Mouse (Mus musculus) cerebellum, postnatal 10 days (tissue): ENCODE data around the gene Ulk1.
"Not testable (repeated sequence)": the region's sequence is repeated elsewhere in the genome, so short reads cannot be mapped to it uniquely, and the experiment has no call there.

Experiments used
- DNase-seq, 2 experiments: peaks; one replicate each; pipeline ENCODE4 v3.0.0; 2021; ENCODE audit warnings: mixed read lengths in 2 of 2

Gene Ulk1

DNA sequence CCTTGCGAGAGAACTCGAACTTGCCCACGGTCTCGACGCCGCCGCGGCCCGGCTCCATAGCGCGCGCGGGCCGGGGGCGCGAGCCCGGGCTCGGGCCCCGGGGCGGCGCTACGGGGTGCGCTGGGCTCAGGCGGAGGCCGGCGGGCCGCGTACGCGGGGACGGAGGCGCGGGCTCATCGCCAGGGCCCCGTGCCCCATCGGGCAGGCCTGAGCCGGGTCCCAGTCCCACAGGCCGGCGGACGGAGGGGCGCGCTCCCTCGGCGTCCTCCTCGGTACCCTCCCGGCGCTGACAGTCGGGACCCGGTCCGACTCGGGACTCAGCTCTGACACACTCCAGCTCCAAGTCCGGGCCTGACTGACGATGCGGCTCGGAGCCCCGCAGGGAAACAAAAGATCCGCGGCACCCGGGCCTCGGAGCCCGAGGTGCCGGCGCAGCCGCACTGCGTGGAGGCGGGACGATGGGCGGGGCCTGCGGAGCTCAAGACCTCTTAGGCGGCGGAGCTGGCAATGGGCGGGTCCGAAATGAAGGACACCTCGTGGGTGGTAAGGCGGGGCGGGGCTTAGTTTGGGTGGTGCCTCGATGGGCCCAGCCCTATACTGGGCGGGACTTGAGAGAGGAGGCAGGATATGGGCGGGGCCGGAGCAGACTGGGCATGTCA is at the start of gene Ulk1:
Ulk1 (minus strand) TSS at position 431 of the 659 bp plus-strand sequence.
- peak; percentile 100 for DNase-seq

DNA sequence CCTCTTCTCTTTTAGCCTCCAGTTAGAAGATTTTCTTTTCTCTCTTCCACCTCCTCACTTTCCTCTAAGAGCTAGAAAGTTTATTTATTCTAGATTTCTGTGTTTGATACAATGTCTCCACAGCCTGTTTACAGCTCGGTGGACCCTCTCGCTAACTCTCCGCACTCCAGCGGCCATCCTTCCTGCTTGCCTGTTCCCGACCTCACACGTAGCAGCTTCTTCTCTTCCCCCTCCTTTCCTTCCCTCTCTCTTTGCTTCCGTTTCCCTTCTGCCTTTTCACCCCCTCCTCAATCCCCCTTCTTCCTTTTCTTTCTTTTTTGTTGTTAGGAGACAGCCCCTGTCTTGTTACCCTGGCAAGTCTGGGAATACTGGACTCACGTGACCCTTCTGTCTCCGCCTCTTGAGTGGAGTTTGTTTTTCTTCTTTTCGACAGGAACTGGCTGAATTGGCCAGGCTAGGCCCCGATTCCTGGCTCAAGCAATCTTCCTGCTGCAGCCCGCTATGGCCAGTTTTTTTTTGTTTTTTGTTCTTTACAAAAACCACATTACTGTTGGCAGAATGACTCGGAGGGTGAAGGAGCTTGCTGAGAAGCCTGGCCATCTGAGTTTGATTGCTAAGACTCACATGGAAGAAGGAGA is 49.2 kb upstream of the Ulk1 start:
- DNase-seq: peak; percentile 23 to 32

DNA sequence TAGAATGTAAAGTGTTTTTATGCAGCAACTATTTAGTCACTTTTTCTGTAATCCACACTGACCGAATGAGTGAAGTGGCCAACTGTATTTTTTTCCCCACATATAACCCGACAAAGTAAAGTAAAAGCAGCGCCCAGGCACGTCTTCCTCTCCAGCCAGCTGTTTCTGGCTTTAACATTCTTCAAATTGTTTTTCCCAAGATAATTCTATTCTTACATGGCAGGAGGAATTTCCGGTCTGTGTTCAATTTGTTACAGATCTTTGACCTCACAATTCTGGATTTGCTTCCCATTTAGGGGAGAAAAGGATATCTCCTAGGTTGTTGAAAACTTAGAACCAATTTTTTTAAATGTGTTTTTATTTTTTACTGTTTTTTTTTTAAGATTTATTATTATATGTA is 47.2 kb upstream of the Ulk1 start:
- no peak for DNase-seq

DNA sequence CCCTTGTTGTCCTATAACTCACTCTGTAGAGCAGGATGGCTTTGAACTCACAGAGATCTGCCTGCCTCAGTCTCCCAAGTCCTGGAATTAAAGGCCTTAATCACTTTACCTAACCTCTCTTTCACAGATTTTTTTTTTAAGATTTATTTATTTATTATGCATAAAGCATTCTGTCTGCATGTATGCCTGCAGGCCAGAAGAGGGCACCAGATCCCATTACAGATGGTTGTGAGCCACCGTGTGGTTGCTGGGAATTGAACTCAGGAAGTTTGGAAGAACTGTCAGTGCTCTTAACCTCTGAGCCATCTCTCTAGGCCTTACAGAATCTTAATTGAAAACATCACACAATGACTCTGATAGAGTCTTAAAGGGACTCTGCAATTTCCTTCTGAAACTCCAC is 43.1 kb upstream of the Ulk1 start:
- no peak for DNase-seq

DNA sequence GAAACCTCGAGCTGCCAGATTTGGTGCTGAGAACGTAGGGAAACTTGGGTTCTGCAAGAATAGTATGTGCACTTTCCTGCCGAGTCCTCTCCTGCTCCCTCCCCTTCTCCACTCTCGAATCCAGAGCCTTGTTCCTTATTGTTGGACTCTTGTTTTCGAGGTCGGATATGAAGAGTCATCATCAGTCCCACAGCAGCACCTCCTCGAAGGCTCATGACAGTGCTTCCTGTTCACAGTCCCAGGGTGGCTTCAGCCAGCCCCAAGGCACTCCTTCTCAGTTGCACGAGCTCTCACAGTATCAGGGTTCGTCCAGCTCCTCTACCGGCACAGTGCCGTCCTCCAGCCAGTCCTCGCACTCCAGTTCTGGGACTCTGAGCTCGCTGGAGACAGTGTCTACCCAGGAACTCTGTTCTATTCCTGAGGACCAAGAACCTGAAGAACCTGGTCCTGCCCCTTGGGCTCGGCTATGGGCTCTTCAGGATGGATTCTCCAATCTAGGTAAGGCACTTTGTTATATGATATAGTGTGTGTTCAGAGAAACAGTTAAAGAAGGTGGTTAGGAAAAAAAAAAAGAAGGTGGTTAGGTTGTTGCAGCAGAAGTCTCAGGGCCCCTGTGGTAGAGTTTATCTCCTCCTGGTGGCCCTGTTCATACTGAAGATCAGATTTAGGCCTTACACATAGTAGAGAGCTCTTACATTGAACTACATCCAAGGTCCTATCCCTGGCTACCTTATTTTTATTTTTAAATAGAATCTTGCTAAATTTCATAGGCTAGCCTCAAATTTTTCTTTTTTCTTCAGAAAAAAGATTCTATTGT is 31.4 kb upstream of the Ulk1 start:
- no peak for DNase-seq

DNA sequence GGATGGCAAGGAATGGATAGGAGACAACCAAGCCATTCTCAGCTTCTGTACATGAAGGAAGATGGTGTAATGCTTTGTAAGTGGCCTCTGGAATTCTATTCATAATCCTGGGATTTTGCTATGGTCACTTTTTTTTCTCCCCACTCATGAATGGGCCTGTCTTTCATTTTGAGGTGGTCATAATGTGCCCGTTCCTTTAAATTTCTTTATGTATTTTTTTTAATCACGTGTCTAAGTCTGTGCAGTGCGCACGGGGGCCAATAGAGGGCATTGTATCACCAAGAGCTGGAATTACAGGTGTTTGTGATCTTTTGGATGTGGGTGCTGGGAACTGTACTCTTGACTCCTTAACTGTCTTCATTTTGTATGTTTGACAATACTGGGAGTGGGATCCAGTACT is 30.6 kb upstream of the Ulk1 start:
- DNase-seq: peak; percentile 58 to 72

DNA sequence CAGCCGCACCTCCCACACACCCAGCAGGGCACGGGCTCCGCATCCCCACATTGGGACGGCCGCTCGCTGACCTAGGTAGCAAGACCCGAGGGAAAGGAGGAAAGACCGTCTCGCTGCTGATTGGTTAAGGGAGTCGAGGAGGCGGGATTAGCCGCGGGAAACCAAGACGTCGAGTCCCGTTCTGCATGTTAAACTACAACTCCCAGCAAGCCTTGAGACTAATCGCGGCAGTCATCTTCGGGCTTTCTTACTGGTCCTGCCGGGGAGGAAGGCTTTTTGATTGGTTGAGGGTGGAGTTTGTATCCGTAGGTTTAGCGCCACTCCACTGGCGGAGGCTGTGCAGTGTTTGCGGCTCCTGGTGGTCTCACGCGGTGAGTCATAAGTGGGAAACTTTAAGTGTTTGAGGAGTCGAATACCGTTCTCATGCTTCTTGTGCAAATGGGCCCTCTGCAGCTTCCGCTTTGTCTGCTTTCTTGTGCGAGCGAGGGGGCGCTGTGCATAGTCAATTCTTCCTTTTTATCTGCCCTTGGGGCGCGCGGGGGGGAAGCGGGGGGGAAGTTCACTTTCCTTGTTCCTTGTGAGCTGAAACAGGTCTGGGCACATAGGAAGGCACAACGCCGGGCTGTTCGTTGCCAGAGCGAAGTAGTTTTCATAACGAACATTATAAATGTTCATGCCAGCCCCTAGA is 29.9 kb upstream of the Ulk1 start, which contains the start of the genes Hscb and Chek2:
Hscb (minus strand) TSS at position 100 of the 688 bp plus-strand sequence.
Chek2 (plus strand) TSS at position 302 of the 688 bp plus-strand sequence.
- peak; percentile 98 for DNase-seq

DNA sequence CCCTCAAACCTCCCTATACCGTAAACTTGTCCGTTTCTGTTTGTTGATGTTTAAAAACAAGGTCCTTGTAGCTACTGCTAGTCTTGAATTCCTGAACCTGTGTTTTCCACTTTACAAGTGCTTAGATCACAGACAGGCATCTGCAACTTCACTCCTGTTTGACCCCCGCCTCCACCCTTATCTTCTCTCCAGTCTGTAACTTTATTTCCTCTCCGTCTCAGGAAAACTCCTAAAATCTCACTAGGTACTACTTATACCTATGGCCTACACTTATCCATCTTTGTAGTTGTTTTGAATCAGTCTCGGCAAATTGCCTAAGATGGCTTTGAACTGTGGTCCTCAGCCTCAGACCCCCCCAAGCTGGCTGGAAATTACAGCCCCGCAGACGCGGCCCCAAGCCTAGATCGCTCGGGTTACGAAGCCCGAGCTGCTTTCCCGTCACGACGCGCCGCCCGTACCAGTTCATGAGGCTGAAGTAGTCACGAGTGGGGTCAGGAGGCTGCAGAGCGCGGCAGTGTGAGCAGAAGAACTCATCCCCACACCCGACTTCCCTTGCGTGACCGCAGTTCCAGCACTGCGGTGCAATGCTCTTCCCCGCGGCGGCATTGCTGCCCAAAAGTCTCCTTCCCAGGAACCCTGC is 29.3 kb upstream of the Ulk1 start:
- DNase-seq: no peak

DNA sequence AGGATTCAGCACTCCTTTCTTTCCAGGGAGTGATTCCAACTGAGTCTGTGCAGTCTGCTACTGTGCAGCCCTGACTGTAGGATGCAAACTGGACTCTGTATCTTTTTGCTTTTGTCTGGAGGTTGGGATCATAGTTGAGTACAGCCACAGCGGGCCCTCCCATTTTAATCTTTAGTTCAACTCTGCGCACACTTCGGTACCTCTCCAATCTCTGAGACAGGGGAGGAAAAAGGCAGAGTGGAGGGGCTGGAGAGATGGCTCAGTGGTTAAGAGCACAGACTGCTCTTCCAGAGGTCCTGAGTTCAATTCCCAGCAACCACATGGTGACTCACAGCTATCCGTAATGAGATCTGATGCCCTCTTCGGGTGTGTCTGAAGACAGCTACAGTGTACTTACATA is 28.1 kb upstream of the Ulk1 start:
- DNase-seq: not testable (repeated sequence)

DNA sequence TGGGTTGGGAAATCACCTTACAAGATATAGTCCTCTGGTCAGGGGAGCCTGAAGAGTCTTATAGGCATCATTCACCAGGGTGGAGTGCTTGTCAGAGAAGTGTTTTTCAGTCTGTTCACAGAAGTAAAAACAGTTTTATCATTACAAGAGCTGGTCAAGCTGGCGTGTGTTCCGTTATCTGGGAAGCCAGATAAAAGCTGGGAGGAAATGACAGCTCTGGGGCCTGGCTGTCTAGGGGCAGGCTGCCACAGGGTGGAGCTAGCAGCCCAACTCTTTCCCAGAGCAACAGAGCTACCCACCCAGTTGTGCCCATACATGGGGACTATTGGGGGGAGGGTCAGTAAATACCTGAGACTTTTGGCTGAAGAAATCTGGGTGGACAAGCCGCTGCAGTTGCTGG is 26.1 kb upstream of the Ulk1 start:
- peak; percentile 70 to 75 for DNase-seq

DNA sequence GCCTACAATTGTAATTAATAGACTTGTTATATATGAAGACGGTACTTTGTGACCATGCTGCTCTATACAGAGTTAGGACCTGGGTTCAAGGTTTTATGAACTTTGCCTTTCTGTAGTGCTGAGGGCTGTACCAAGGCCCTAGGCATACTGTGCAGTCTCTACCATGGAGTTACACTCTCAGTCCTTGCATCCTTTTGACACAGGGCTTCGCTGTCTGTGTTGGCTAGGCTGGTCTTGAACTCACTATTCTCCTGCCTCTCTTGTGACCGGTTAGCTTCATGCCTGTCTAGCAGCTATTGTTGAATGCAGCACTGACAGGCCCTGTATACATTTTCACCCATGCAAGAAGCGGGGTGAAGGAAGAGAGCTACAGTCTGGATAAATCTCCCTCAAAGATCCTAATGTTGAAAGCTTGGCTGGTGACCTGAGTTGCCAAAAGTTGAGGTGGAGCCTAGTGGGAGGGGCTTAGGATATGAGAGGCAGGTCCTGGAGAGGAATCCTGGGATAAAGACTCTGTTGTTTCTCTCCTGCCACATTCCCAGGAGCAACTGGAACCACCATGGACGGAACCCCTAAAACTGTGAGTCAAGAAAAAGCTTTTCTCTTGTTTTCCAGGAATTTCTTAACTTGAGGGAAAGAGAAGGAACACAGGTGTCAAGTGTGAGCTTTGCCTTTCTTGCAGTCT is 21.3 kb upstream of the Ulk1 start:
- no peak for DNase-seq

DNA sequence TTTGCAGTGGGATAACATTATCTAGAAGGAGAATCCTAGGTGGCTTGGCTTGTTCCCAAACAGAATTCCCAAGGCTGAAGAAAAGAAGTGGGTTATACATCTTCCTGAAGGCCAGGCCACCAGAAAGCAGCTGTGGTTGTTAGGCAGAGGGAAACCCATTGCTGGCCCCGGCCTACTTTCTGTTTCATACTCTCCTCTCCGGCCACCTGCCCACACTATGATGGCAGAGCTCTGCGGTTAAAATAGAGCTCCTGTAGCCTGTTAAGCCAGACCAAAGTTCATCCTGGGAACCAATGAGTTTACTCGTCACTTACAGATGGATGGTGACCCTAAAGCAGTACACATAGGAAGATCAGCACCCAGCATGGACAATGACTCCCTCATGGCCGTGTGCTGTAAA is 17.7 kb upstream of the Ulk1 start:
- DNase-seq: no peak

DNA sequence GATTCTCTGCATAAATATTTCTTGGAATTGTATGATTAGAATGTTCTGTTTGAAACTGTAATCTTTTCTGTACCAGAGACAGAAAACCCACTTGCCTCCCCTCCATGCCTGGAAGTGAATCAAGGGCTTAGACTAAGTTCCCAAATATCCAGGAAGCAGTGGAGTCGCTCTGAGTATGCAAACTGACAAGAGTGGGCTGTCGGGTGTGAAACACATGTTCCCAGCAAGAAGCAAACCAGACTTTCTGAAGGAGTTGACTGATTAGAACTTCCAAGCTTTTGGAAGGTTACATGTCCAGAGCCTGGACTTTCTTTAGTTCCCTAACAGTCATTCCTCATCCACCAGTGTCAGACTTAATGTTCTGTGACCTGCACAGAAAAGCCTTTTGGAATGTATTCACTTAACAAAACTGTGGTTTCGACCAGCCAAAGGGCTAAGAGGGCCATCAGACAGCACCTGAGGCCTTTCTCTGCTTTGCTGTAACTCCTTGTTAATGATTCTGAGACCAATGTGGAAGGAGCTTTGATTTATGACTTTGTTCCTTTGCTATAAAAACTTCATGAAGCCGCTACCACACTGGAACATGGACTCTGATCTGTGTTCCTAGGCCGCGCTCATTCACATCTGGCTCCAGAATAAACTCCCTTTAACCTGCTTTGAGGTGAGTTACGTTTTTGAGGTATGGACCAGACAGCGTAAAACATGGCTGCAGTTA is 17.0 kb upstream of the Ulk1 start:
- no peak for DNase-seq

DNA sequence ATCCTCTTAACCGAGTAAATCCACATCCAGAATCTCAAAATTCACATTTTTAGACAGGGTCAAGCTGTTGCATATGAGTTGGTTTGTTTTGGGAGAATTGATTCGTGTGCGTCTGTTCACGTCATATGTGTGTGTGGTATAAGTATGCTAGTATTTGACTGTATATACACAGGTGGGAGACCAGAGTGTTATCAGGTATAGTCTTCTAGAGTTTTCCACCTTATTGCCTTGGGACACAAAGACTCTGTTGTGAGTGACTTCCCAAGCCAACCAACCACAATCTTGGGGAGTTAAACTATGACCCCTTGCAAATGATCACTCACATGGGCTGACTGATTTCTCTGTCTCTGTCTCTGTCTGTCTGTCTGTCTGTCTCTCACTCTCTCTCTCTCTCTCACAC is 14.5 kb upstream of the Ulk1 start:
- DNase-seq: no peak

DNA sequence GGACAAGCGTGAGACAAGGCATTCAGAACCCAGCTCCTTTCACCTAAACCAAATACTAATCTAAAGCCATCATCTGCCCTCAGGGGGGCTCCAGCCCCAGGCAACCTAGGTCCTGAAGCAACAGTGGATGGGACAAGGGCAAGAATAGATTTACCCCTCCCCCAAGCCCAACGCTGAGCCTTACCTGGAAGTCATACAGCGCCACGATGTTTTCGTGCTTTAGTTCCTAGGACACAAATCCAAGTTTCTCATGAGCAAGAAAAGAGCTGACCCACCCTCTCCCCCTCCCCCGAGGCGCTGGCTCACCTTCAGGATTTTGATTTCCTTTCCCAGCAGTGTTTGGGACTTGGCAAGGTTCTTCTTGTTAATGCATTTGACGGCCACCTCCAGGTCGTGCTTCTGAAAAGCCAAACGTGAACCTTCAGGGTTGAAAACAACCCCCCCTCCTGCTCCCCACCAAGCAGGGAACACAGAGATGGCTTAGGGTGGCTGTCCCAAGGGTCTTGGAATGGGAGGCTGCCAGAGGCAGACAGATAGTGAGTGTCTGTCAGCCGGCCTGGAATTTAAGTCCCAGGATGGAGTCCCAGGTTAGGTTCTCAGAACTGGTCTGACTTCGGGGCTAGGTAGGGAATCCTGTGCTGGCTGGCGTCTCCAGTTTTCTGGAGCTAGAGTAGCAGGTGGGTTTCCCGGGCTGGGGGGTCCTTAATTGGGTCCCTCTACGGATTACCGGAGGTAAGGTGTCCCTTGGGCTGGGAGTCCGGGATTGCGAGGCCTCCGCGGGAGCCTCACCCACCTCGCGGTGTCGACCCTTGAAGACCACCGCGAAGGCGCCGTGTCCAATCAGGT is 853 bp downstream of the Ulk1 start:
- DNase-seq: peak; percentile 58 to 66

DNA sequence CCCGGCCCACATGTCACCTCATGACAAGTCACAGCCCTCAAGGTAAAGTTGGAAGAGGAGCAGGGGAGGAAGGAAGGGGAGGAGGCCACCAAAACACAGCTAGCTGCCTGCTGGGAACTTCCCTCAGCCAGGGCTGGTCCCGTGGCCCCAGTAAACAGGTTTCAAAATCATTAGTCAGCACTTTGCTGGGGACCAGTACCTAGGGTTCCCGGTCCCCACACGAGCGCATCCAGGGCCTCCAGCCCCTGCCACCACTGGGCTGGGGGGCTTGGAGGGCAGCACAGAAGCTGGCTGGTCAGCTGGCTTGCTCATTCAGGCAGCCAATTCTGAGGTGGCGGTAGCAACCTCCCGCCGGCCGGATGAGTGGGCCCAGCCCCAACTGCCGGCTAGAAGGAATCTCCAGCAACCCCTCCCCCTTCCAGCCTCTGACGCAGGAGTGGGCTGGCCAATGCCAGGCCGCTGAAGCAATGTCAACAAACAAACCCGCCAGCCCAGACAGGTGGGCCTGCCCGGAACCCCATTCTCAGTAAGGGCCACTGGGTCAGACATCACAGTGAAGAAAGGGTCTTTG is 1.8 kb downstream of the Ulk1 start:
- DNase-seq: peak; percentile 95 to 96

DNA sequence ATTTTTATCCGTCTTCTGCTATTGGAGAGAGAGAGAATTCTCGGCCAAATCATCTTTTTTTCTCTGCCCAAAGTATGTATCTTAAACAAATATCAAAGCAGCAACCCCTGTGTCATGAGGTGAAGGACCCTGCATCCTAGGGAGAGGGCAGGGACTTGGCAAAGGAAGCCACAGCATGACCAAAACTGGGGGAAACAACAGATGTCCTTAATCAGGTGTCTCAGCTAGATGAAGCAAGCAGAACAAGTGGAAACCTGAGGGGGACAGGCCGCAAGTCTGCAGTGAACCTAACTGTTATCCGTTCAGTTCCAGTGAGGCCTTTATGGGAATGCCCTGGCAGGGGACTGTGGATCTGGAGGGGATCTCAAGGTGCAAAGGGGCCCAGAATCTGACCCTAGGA is 2.4 kb downstream of the Ulk1 start:
- no peak for DNase-seq

DNA sequence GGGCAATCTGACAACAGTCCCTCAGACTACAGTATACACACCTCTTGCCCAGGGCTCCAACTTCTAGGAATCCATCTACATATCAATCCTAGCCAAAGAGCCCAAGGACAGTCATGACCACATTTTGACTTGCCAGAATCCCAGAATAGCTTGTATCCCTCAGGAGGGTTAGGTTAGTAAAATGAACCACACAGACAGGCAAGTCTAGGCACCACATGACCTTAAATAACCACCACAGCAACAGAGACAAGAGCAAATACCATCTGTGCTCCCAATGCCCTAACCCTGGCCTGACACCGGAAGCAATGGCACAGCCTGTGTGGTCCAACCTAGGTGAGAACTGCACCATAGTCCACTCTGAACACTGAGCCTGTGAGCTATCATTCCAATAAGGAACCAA is 3.2 kb downstream of the Ulk1 start:
- DNase-seq: no peak

DNA sequence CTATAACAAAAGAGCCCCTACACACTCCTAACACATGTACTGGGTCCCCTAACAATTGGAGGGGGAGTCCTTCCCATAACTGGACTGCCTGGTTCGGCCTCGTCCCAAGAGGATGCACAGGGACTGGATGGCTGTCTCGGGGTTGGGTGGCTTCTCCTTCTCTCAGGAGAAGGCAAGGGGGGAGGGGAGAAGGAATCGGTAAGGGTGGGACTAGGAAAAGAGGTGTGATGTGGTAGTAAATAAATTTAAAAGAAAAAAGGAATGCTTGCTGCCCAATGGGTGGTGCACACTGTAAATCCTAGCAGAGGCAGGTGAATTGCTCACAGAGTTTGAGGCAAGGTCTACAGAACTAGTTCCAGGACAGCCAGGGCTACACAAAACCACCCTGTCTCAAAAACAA is 3.7 kb downstream of the Ulk1 start:
- no peak for DNase-seq
